Mouse (Mus musculus) cerebellum, adult 9-11 months (tissue): ENCODE data around the gene Zfp740.
A peak's percentile ranks its signal among the peaks of the same experiment; 100 is the strongest.

ENCODE experiments used
- DNase-seq: peaks from one replicate; pipeline ENCODE4 v3.0.0; 2022

Zfp740 gene

DNA sequence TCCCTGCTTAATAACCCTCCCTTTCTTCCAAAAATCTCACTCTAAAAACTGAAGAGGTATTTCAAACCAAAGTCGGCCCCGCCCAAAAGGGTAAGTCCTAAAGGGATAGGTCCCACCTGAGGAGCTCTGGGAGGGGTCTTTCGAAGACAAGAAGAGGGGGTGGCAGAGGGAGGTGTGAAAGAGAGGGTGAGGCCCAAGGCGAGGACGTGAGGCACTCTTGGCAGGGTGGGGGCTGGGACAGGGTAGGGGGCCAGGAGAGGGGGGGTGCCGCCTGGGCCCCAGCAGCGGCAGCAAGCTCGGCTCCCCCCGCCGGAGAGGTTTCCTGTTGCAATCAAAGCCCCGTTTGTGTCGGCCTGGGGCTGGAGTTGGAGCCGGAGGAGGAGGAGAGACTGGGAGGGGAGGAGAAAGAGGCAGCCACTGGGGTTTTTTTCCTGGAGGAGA lies 46.2 kb downstream of the Zfp740 start:
- no peak for DNase-seq

DNA sequence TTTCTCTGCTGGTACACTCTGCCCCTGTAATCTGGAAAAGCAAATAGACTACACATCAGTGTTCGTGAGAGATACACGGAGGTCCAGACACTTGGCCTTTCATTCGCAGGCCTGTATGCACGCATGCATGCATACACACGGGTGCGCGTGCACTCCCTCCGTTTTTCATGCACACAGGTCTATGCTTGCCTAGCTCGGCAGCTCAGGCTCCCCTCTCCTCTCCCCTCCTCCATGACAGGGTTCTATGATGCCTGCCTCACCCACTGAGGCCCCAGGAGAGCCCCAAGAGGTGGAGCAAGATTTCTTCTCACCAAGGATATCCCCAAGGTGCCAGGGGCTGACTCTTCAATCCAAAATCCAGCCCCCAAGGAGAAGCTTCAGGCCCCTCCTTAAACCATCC lies 46.9 kb downstream of the Zfp740 start:
- no peak for DNase-seq

DNA sequence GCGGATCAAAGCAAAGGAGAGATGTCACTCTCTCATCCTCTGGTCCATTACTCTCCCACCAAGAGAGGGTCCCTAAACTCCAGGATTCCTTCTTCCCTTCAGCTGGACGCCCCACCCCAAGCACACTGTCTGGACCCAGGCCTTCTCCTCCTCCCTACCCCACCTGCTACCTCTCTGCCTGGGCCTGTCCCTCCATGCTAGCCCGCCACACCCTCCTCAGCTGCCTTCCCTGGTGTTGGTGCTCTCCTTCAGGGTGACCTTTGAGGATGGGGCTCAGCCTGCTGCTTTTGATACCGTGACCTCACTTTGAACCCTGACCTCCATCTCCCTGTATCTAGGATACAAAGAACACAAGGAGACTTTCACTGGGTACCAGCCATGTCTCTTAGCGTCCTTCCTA lies 47.5 kb downstream of the Zfp740 start:
- no peak for DNase-seq

DNA sequence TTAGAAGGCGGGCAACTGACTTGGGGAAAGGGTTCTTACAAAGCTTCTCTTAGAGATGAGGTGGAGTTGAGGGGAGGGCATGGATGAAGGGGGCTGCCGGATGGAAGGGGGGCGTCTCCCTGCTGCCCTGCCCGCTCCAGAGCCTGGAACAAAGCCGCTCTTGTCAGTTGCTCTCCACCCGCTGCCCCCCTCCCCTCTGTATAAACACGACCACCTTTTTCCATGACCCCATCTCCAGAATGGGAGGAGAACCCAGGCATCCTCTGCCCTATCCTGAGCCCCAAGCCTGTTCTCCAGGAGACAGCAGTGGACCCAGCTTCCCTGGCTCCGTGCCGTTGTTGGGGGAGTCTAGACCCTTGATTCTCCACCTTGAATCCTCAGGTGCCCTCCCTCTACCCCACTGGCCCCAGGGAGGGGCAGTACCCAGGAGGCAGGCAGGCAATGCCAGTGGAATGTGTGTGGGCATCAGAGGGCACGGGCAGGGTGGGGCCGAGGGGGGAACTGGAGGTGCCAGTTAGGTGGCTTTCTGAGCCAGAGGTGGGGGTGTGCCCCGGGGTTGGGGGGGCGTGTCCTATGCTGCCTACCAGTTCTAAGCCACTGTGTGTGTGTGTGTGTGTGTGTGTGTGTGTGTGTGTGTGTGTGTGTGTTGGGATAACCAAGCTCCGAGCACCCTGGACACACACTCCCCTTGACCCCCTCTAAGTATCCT lies 52.7 kb downstream of the Zfp740 start:
- DNase-seq: no peak

DNA sequence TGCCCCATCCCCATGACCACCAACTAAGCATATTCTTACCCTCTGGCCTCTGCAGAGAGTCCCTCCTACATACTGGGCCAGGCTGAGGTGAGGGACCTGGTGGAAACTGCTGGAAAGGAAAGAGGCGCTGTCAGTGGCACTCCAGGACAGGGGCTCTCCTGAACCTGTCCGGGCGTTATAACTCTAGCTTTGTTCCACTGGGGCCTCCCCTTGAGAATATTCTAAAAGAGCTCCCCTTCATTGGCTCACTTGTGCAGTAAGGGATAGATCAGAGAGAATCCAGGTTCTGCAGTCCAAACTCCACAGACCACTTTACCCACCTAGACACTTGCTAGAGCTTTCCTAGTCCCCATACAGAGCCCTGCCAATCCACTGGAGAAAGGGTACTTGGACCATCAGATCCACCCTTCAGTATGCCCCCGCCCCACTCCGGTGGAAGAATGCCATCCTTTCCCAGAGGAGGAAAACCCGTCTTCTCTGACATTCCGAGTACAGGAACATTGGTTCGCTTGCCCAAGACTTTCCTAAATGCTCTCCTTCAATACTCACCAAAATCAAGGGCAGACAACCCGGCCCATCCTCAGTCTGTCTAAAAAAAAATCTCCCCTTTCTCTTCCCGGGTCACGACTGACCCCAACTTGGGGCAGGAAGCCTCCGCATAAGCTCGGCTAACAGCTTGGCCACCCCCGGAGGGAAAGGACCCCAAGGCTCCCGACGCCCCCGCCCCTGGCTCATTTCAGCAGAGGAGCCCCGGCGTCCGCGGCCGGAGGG lies 53.6 kb downstream of the Zfp740 start:
- peak; percentile 64 for DNase-seq

DNA sequence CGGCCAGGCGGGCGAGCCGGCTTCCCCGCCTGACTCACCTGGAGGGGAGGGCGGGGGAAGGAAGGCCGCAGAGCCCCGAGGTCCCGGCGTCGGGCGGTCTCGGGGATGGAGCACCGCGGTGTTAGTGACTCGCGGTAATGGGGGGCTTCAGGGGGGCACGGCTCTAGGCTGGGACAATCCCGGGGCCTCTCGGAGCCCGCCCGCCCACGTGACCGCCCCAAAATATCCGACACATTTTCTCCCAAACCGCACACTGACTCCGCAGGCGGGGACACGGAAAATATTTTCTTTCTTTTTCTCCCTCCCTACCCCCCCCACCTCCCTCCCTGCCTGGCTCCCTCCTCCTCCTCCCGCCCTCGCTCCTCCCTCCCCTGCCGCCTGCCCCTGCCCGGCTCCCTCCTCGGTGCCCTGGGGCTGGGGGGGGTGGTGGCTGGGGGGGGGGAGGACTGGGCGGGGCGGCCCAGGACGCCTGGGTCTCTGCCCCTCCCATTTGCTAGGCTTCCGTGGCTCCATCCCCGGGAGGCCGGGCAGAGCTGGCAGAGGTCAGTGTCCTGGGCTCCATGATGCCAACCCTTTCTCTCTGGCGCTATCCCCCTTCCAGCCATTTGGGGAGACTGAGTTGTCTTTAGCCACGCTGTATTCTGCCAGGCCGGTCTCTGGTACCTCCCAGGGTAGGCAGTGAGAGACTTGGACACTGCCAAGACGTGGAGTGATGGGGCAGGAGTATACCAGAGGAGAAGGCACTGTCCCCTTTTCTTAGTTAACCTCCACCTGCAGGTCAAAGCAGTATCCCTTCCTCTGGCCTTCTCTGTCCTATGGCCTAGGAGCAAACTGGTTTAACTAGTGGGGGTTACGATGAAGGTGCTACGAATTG lies 54.4 kb downstream of the Zfp740 start, which contains the start of gene Rarg:
TSS of gene Rarg (minus strand) at position 316 of the 874 bp plus-strand sequence.
- DNase-seq: peak; percentile 84

DNA sequence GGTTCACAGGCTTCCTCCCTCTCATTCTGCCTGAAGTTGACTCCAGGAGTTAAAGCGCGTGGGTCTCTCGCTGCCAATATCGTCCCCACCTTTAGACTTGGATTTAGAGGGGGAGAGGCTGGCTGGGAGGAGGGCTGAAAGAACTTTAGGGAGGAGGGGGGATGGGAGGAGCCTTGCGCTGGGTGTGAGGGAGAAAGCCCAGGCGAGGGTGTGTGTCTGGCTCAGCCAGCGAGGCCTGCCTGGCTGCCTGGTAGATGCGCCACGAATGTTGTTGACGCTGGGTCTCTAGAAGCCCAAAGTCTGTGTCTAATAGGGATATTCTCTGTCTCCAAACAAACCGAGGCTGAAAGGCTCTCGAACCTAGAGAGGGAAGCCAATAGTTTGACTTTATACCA lies 55.0 kb downstream of the Zfp740 start:
- peak; percentile 73 for DNase-seq

DNA sequence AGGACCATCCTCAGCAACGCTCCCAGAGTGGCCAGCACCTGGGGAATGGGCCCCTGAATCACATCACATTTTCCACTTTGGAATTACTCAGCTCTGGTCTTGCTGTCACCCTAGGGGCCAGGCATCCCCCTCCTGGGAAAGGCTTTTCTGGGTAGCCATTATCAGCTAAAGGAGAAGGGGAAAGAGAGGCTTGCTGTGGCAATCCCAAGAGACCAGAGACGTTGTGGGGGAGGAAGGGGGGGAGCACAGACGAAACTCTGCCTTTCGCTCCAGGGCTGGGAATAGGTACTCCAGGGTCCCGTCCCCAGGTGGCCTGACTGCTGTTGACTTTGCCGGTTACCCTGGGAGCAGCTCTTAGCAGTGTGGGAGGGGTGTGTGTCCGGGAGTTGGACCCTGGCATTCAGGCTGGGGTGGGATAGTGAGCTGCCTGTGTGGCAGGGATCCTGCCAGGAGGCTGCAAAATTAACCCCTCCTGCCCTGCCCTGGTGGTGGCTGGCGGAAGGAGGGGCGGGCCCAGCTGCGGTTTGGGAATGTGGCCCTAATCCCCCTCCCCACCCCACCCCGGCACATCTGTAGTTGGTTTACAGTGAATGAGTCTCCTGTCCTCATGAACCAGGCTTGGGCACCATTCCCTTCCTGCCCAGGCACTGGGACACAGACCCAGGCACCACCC lies 55.7 kb downstream of the Zfp740 start:
- DNase-seq: no peak

DNA sequence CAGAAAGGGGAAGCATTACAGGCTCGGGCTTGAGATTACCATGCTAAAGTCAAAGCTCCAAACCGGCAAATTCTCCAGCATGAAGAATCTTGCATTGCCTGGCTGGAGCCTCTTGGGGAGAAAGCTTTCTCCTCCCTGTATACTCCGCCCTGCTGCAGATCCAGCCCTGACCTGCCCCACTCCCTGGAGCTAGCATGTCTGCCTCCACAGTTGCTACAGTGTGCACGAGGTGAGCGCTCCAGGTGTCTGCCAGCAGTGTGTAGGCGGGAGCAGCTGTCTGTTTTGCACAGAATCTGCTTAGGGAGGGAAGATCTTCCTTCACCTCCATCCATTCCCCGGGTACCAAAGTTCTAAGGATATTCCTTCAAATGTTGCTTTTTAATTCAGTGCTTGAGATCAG lies 59.5 kb downstream of the Zfp740 start:
- no peak for DNase-seq

DNA sequence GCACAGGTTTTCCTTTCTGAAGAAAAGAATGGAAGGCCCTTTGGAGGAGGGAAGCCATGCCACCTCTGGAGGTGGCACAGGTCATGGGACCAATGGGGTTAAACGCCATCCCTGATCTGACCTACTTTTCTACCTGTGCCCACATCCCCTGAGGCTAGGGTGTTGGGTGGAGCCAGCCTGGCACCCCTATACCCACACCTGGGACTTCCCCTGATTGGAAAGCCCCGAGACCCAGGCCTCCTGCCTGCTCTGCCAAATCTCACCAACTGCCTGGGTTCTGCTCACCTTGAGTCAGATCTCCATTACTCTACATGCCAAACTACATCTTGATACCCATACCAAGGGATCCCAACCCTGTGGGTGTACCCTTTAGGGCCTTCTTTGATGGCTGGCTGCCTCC lies 60.0 kb downstream of the Zfp740 start:
- DNase-seq: no peak
